Mouse (Mus musculus): ENCODE measurements around the gene Gm21976.

DNA sequence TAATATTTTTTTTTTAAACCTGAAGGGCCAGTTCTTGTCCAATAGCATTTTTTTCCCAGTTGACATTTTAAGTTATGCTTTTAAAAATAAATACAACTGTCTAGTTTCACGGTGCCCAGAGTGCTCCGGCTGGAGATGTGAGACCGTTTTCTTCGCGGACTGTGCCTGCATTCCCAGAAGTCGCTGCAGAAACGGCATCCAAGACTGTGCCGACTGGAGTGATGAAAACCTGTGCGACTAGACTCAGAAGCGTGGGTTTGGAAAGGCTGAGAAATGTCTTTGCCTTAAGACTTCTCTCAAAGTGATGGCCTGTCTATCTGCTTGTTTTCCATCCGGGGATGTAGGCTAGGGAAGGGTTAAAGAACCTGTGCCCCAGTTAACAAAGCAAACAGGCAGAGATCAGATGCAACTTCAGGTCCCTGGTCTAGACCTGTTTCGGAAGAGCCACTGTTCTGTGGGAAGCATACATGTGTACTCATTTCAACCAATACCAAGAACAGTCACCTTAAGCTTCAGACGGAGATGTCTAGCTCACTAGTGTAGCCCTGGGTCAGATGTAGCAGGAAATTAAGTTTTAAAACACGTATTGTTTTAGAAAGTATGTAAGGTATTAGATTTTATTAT is 27.3 kb downstream of the Gm21976 start:
- no peak for TF ChIP-seq GATA1 (IDR thresholded peaks at IDR 0.05; ENCODE audit: borderline replicate concordance, low read length)
- no peak for TF ChIP-seq FLI1 (IDR thresholded peaks at IDR 0.05; ENCODE audit: low read length)
